Mouse (Mus musculus): ENCODE measurements around the gene Fbxo6.
"Not testable (repeated sequence)": the region's sequence is repeated elsewhere in the genome, so short reads cannot be mapped to it uniquely, and the experiment has no call there.

The Fbxo6 gene

GRCm38 (mm10) chr4:148151267-148152168 is at the start of gene Fbxo6:
Gene Fbxo6, minus strand, starts transcription at chr4:148152140.
- peak; percentile 90 for DNase-seq

- DNase-seq, result no peak
Measured at GRCm38 (mm10) chr4:148198721-148199120, 46.8 kb upstream of the Fbxo6 start.

- DNase-seq, result no peak
Measured at GRCm38 (mm10) chr4:148194400-148194799, 42.5 kb upstream of the Fbxo6 start.

GRCm38 (mm10) chr4:148192707-148193245 is 40.8 kb upstream of the Fbxo6 start:
- no peak for DNase-seq

GRCm38 (mm10) chr4:148188767-148189166 is 36.8 kb upstream of the Fbxo6 start:
- not testable (repeated sequence) for DNase-seq

GRCm38 (mm10) chr4:148185819-148186218 is 33.9 kb upstream of the Fbxo6 start:
- DNase-seq, result no peak

- no peak for DNase-seq
Measured at GRCm38 (mm10) chr4:148184564-148184963, 32.6 kb upstream of the Fbxo6 start.

GRCm38 (mm10) chr4:148182363-148182762 is 30.4 kb upstream of the Fbxo6 start:
- no peak for DNase-seq

GRCm38 (mm10) chr4:148181483-148181882 is 29.5 kb upstream of the Fbxo6 start:
- no peak for DNase-seq

GRCm38 (mm10) chr4:148177716-148178115 is 25.8 kb upstream of the Fbxo6 start:
- DNase-seq, result no peak

GRCm38 (mm10) chr4:148176603-148177002 is 24.7 kb upstream of the Fbxo6 start:
- not testable (repeated sequence) for DNase-seq

GRCm38 (mm10) chr4:148174495-148174862 is 22.5 kb upstream of the Fbxo6 start:
- no peak for DNase-seq

- DNase-seq, result peak; percentile 72
Measured at GRCm38 (mm10) chr4:148173811-148174494, 22.0 kb upstream of the Fbxo6 start.

- DNase-seq, result no peak
Measured at GRCm38 (mm10) chr4:148171261-148171660, 19.3 kb upstream of the Fbxo6 start.

- peak; percentile 43 for DNase-seq
Measured at GRCm38 (mm10) chr4:148170842-148171241, 18.9 kb upstream of the Fbxo6 start.

- no peak for DNase-seq
Measured at GRCm38 (mm10) chr4:148169586-148169985, 17.6 kb upstream of the Fbxo6 start.

- DNase-seq, result peak; percentile 53
Measured at GRCm38 (mm10) chr4:148168287-148168686, 16.3 kb upstream of the Fbxo6 start.

- DNase-seq, result peak; percentile 68
Measured at GRCm38 (mm10) chr4:148166986-148167385, 15.0 kb upstream of the Fbxo6 start.

- peak; percentile 80 for DNase-seq
Measured at GRCm38 (mm10) chr4:148166431-148166830, 14.5 kb upstream of the Fbxo6 start.

GRCm38 (mm10) chr4:148165551-148165950 is 13.6 kb upstream of the Fbxo6 start:
- no peak for DNase-seq

- no peak for DNase-seq
Measured at GRCm38 (mm10) chr4:148164461-148164860, 12.5 kb upstream of the Fbxo6 start.

GRCm38 (mm10) chr4:148164002-148164439 is 12.1 kb upstream of the Fbxo6 start:
- DNase-seq, result peak; percentile 76
